Mouse (Mus musculus) retina, postnatal 7 days (tissue): Measurements from ENCODE around the gene Dclre1a.

ENCODE experiments used
- DNase-seq: peaks from one replicate; pipeline ENCODE4 v3.0.0-alpha.2; 2012; ENCODE audit warnings: low read depth, low spot score

Dclre1a gene

DNA sequence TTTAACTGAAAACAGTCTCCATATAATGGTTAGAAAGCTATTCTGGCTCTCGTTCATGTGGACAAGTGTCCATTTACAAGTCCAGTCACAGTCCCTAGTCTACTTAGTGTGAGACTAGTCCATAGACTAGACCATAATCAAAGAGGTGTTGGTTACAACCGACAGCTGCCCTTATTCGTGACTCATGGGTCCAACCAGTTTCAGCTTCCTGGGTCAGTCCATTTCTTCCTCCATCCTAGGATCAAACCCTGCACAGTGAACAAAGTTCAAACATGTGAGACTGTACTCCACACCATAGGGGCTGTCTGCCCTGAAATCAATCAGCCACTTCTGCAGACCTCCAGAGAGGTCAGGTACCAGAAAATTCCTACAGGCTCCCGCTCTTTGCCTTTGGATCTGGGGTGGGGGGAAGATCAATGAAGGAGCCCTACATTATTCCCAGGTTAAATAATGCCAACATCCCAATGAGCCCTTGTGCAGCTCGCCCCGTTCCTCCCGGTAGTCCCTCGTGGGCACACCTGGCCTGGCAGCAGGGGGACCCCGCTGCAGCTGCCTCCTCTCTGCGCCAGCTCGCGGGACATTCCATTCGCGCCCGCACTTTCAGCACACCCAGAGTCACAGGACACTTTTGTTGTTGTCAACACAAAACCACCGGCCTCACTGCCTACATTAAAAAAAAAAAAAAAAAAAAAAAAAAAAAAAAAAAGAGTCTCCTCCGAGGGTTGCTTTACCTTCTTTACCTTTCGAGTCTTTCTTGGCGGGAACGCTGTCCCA, at the start of gene Dclre1a:
Gene Dclre1a (minus strand): TSS at position 767 of the 774 bp plus-strand sequence.
- no peak for DNase-seq

GRCm38 (mm10) chr19:56592472-56592871, 44.5 kb upstream of the Dclre1a start:
- DNase-seq = no peak

DNA sequence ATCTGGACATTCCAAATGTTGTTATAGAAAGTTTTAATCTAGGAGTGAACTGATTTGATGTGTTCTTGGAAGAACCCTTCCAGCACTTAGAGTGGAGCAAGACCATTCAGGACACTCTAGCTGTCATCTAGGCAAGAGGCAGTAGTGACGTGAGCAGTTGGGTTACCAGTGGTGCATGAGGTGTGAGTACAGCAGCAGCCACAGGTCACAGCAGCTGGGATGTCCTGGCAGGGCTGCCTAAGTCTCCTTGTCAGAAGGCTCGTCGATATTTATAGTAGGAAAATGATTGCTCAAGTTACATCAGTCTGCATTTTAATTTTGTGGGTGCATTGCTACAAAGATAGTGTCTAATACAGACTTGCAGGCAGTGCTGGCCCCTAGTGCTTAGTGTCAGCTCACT, 42.2 kb upstream of the Dclre1a start:
- no peak for DNase-seq

DNA sequence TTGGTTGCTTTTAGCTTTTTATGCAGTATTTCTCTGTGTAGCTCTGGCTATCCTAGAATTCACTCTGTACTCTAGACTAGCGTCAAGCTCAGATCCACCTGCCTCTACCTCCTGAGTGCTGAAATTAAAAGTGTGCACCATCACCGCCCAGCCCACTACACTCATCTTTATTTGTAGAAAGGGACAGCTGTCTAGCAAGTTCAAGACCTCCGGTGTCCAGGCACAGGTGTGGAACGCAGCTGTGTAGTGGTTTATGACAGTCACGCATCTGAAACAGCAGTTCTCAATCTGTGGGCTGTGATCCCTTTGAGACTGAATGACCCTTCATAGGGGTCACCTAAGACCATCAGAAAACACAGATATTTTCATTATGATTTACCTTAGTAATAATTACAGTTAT, 41.4 kb upstream of the Dclre1a start:
- no peak for DNase-seq

DNA sequence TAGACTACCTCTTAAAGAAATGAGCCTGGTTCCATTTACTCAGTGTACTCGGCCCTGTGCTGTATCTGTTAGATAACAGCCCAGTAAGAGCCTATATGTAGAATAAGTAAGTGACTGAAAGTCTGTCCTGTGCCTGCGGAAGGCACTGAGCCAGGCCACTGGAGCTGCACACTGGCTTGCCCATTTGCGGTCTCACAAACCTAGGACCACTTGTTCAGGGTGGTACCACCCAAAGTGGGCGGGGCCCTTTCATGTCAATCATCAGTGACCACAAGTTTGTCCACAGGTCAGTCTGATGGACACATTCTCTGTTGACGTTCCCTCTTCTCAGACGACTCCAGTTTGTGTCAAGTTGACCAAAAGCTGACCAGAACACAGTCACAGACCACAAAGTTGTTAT, 41.0 kb upstream of the Dclre1a start:
- no peak for DNase-seq

- no peak for DNase-seq
Observed at GRCm38 (mm10) chr19:56588205-56588626, 40.2 kb upstream of the Dclre1a start.

- no peak for DNase-seq
Observed at GRCm38 (mm10) chr19:56586320-56586719, 38.3 kb upstream of the Dclre1a start.

GRCm38 (mm10) chr19:56584288-56584687, 36.3 kb upstream of the Dclre1a start:
- no peak for DNase-seq

DNA sequence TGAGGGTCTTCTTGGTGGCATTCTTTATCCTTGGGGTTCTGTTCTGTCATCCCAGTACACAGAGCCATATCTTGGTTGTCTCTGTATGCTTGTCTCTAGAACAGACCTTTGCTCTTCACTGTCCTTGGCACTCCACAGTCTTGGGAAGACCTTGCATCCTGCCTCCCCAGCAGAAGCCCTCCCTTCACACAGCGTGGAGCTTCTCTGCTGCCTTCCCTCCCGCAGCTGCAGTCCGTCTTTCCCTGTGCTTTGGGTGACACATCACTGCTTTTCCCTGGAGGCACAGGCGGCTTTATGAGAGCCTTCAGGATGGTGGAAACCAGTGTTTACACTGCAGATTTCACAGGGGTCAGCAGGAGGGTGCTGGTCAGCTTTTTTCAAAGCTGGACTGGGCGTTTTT, 35.8 kb upstream of the Dclre1a start:
- no peak for DNase-seq

DNA sequence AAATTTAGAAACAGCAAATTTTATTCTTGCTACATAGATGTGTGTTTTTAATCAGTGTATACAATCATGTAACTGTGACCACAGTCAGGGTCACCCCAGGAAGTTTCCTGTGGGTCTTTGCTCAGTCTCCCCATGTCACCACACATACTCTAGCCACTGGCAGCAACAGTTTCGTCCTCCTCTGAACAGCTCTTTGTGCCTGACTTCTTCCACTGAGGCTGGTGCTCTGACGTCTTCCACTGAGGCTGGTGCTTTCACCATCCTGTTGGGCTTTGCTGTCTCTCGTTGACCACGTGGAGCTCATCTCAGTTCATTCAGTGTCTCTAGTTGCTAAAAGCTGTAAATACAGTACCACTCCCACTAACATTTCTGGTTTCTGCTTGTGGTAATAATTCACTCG, 34.0 kb upstream of the Dclre1a start:
- DNase-seq = no peak

GRCm38 (mm10) chr19:56577801-56578200, 29.8 kb upstream of the Dclre1a start:
- DNase-seq = no peak

DNA sequence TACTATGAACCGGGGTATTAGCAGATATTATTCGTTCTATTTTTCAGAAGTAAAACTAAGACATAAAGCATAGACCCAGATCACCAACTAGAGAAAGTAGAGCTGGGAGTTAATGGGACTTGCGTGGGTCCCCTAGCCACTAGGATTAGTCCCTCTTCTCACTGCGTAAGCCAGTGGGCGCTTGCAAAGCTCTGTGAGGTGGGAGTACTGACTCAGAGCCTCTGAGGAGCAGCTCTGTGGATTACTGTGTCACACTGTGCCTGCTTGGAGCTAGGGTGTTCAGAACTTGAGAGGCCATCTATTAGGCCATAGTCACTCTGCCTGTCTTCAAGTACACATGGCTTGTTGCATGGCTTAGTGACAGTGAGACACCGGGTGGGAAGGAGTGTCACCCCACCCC, 25.2 kb upstream of the Dclre1a start:
- DNase-seq = no peak

DNA sequence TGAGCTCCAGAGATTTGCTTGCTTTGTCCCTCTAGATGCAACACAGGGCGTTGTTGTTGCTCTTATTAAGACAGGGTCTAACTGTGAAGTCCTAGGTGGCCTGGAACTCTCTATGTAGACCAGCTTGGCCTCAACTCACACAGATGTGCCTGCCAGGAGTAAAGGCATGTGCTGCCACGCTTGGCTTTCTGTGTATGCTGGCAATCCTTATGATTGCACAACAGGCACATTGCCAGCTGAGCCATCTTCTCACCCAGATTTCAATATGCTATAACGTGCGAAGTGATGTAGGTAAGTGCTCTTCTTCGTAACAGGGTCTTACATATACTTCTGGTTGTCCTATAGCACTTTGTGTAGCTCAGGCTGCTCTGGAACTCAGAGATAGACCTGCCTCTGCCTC, 23.9 kb upstream of the Dclre1a start:
- no peak for DNase-seq

GRCm38 (mm10) chr19:56571234-56571633, 23.2 kb upstream of the Dclre1a start:
- DNase-seq = no peak

DNA sequence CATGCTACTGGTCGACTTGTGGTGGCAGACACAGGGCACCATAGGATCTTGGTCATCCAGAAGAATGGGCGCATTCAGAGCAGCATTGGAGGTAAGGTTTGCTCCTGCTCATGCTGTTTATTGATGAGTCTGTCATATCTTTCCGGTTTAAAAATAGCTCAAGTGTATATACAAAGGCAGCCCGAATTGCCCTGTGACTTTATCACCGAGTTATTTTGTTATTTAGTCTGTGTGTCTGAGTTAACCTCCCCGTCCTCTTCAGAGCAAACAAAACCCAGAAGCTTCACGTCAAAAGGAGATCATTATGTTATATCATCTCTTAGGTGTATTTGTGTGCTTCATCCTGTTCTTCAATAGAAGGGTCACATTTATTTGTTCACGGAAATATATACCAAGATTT, 22.8 kb upstream of the Dclre1a start:
- DNase-seq = no peak

DNA sequence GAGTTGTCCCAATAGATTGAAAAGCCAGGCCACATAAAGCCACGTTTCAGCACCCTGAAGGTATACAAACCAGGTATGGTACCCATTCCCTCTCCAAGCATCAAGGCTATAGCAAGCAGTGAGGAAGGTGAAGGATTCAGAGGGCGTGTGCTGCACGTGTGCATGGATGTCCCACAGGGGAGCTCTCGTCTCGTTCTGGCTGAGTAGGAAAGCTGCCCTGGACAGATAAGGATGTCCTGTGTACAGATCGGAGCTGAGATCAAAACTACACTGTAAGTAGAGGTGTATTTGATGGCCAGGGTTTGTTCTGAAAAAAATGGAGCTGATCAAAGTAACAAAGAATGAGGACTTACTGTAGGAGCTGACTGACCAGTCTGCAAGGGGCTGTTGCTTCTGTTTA, 18.9 kb upstream of the Dclre1a start:
- no peak for DNase-seq

DNA sequence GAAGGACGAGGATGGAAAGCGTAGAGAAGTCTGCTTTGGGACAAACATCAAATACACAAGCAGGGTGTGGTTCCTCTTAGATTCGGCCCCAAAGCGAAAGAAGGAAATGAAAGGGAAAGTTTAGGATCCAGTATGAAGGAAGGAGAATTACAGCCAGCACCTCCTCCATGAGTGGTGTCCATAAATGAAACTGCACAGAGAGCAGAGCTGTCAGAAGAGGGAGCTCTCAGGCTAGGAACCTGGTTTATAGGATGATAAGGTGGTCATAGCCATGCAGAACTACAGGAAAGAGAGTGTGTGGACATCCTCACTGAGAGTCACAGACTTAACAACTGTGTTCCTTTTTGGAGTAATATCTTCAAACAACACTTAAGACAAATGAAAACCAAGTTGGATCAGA, 18.0 kb upstream of the Dclre1a start:
- peak; percentile 50 for DNase-seq

- no peak for DNase-seq
Observed at GRCm38 (mm10) chr19:56565358-56565757, 17.3 kb upstream of the Dclre1a start.

- DNase-seq = no peak
Observed at GRCm38 (mm10) chr19:56563469-56563868, 15.4 kb upstream of the Dclre1a start.

GRCm38 (mm10) chr19:56562433-56563138, 14.6 kb upstream of the Dclre1a start:
- DNase-seq = no peak

GRCm38 (mm10) chr19:56555972-56556371, 8.0 kb upstream of the Dclre1a start:
- DNase-seq = no peak

DNA sequence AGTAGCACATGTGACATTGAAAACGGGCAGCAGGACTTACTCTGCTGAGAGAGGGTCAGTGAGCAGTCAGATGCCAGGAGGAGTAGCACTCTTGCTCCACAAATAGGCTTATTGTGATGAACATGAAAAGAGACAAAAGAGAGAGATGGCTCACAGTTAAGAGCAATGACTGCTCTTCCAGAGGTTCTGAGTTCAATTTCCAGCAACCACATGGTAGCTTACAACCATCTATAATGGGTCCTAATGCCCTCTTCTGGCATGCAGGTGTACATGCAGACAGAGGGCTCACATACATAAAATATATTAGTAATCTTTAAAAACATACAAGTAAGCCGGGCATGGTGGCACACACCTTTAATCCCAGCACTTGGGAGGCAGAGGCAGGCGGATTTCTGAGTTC, 5.2 kb upstream of the Dclre1a start:
- DNase-seq = no peak

DNA sequence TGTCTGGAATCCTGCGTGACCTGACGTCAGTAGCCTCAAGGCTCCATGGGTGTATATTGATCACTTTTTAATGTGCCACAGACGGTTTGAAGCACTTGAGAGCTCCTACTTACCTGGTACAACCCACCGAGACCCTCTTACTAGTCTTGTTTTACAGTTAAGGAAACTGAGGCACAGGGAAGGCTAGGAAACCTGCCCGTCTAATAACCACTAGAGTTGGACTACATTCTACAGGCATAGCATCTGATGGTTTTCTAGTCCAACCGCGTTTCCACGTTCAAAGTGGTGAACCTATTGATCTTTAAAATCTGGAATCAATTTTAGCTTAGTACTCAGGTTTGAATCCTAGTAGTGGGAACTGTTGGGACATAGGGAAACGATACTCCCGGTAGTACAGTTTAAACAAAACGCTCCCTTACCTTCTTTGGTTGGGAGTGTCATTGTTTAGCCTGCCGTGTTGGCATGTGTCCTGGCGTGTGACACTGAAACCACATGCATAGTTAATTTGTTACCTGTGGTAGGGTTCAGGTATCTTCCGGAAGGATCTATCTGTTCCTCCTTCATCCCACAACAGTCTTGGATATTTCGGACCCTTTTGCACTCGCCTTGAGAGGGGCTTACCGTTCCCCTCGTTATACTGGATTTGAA, 1.1 kb upstream of the Dclre1a start:
- DNase-seq = no peak
